Mouse (Mus musculus): ENCODE results near the gene Rnf11.

DNA sequence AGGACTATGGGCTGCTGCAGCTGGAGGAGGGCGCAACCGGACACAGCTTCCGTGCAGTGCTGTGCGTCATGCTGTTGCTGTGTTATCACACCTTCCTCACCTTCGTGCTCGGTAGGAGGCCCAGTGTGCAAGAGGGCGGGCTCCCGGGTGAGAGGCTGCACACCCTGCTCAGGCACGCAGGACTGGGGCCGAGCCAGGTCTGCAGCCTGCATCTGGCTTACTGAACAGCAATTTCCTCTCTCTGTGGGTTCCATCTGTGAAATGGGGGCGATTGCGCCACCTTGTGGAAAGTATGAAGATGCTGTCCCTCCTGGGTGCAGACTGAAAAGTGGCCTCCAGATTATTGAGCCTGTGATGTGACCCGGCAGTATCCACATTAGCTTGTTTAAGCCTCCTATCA is 53.7 kb downstream of the Rnf11 start:
- TF ChIP-seq CTCF (conservative IDR thresholded peaks at IDR 0.05; ENCODE audit: low read length) (peak; percentile 51), NANOG (IDR thresholded peaks at IDR 0.05; ENCODE audit: borderline replicate concordance, low read length) (no peak), POU5F1 (IDR thresholded peaks at IDR 0.05; ENCODE audit: borderline replicate concordance, low read length) (no peak)
